Mouse (Mus musculus): Measurements from ENCODE around the gene Drd4. TPM values are rescaled to one million over a fixed set of nuclear protein-coding genes. Genes with fewer than 3 reads are reported as not detected.

Drd4 gene
- polyA plus RNA-seq, 1 experiment from 2014 or later = 0.93 TPM

GRCm38 (mm10) chr7:141343230-141343629, 51.4 kb downstream of the Drd4 start:
- Histone ChIP-seq H3K27me3 (ENCODE audit: low read depth, poor library complexity, severe bottlenecking) (peaks cover 24% of the 10 kb centered on the region), H3K36me3 (no peaks in the 10 kb centered on the region), H3K4me1 (peaks cover 20% of the 10 kb centered on the region), H3K27ac (no peak overlapping the region), H3K9me3 (replicated peaks) (no peaks in the 10 kb centered on the region), H3K4me3 (no peak overlapping the region)
- DNase-seq (ENCODE audit: low spot score) = no peak
- WGBS = 77% methylated on average over 2 of the region's 2 CpGs

- no peak for DNase-seq (ENCODE audit: low spot score)
- Histone ChIP-seq H3K9me3 (replicated peaks) (no peaks in the 10 kb centered on the region), H3K27me3 (ENCODE audit: low read depth, poor library complexity, severe bottlenecking) (peaks cover 19% of the 10 kb centered on the region), H3K4me3 (no peak overlapping the region), H3K4me1 (peaks cover 16% of the 10 kb centered on the region), H3K36me3 (no peaks in the 10 kb centered on the region), H3K27ac (no peak overlapping the region)
- WGBS = 75% methylated on average over 7 of the region's 7 CpGs
These were observed 51.9 kb downstream of the Drd4 start for GRCm38 (mm10) chr7:141343696-141344095.

GRCm38 (mm10) chr7:141344787-141345186, 53.0 kb downstream of the Drd4 start:
- Histone ChIP-seq H3K27ac (no peak overlapping the region), H3K4me1 (peaks cover 5% of the 10 kb centered on the region; the same call in 1 of the 2 replicates), H3K36me3 (no peaks in the 10 kb centered on the region), H3K27me3 (ENCODE audit: low read depth, poor library complexity, severe bottlenecking) (peaks cover 9% of the 10 kb centered on the region; the same call in 1 of the 2 replicates), H3K9me3 (replicated peaks) (no peaks in the 10 kb centered on the region), H3K4me3 (no peak overlapping the region)
- DNase-seq (ENCODE audit: low spot score) = no peak
- WGBS = 88% methylated on average over 5 of the region's 5 CpGs

Other genes with a start within 250 kb of the Drd4 start
- gene B4galnt4, start 230.9 kb upstream of the Drd4 start, polyA plus RNA-seq (2016; fragmentation: Nextera tagmentation; extraction: Ambion mirVana) = 26.2 and 30.7 TPM in 2 replicates
- 6.0 and 8.2 TPM in 2 replicates for gene Pkp3, start 213.8 kb upstream of the Drd4 start, polyA plus RNA-seq (2016; fragmentation: Nextera tagmentation; extraction: Ambion mirVana)
- gene Sigirr, start 191.4 kb upstream of the Drd4 start, polyA plus RNA-seq (2016; fragmentation: Nextera tagmentation; extraction: Ambion mirVana) = 2.3 TPM in 2 replicates
- gene Ano9, start 174.2 kb upstream of the Drd4 start, polyA plus RNA-seq (2016; fragmentation: Nextera tagmentation; extraction: Ambion mirVana) = 0.64 and 0.67 TPM in 2 replicates
- 85.6 and 95.2 TPM in 2 replicates for gene Ptdss2, start 169.6 kb upstream of the Drd4 start, polyA plus RNA-seq (2016; fragmentation: Nextera tagmentation; extraction: Ambion mirVana)
- gene Rnh1, start 119.1 kb upstream of the Drd4 start, polyA plus RNA-seq (2016; fragmentation: Nextera tagmentation; extraction: Ambion mirVana) = 67.7 and 85.0 TPM in 2 replicates
- 101 and 104 TPM in 2 replicates for gene Hras, start 98.0 kb upstream of the Drd4 start, polyA plus RNA-seq (2016; fragmentation: Nextera tagmentation; extraction: Ambion mirVana)
- 14.0 and 21.8 TPM in 2 replicates for gene Lrrc56, start 97.8 kb upstream of the Drd4 start, polyA plus RNA-seq (2016; fragmentation: Nextera tagmentation; extraction: Ambion mirVana)
- 3.5 and 4.5 TPM in 2 replicates for gene Lmntd2, start 77.9 kb upstream of the Drd4 start, polyA plus RNA-seq (2016; fragmentation: Nextera tagmentation; extraction: Ambion mirVana)
- gene Rassf7, start 76.1 kb upstream of the Drd4 start, polyA plus RNA-seq (2016; fragmentation: Nextera tagmentation; extraction: Ambion mirVana) = 44.7 and 53.5 TPM in 2 replicates
- gene Phrf1, start 63.2 kb upstream of the Drd4 start, polyA plus RNA-seq (2016; fragmentation: Nextera tagmentation; extraction: Ambion mirVana) = 121 and 131 TPM in 2 replicates
- 0.50 and 0.73 TPM in 2 replicates for gene Irf7, start 25.5 kb upstream of the Drd4 start, polyA plus RNA-seq (2016; fragmentation: Nextera tagmentation; extraction: Ambion mirVana)
- 0.19 TPM in 1 of 2 replicates, not detected in the other for gene Cdhr5, start 15.2 kb upstream of the Drd4 start, polyA plus RNA-seq (2016; fragmentation: Nextera tagmentation; extraction: Ambion mirVana)
- gene Sct, start 12.9 kb upstream of the Drd4 start, polyA plus RNA-seq (2016; fragmentation: Nextera tagmentation; extraction: Ambion mirVana) = 9.7 and 11.3 TPM in 2 replicates
- gene Deaf1, start 35.7 kb downstream of the Drd4 start, polyA plus RNA-seq (2016; fragmentation: Nextera tagmentation; extraction: Ambion mirVana) = 44.1 and 59.5 TPM in 2 replicates
- 42.9 and 46.1 TPM in 2 replicates for gene Tmem80, start 35.7 kb downstream of the Drd4 start, polyA plus RNA-seq (2016; fragmentation: Nextera tagmentation; extraction: Ambion mirVana)
- 3.4 and 5.0 TPM in 2 replicates for gene Eps8l2, start 46.9 kb downstream of the Drd4 start, polyA plus RNA-seq (2016; fragmentation: Nextera tagmentation; extraction: Ambion mirVana)
- gene Taldo1, start 100.2 kb downstream of the Drd4 start, polyA plus RNA-seq (2016; fragmentation: Nextera tagmentation; extraction: Ambion mirVana) = 258 and 272 TPM in 2 replicates
- gene Gatd1, start 122.1 kb downstream of the Drd4 start, polyA plus RNA-seq (2016; fragmentation: Nextera tagmentation; extraction: Ambion mirVana) = 44.5 and 56.4 TPM in 2 replicates
- gene Cend1, start 137.5 kb downstream of the Drd4 start, polyA plus RNA-seq (2016; fragmentation: Nextera tagmentation; extraction: Ambion mirVana) = 6.0 and 8.8 TPM in 2 replicates
- gene Slc25a22, start 145.9 kb downstream of the Drd4 start, polyA plus RNA-seq (2016; fragmentation: Nextera tagmentation; extraction: Ambion mirVana) = 43.6 and 48.3 TPM in 2 replicates
- gene Pidd1, start 152.0 kb downstream of the Drd4 start, polyA plus RNA-seq (2016; fragmentation: Nextera tagmentation; extraction: Ambion mirVana) = 26.8 and 30.0 TPM in 2 replicates
- gene Rplp2, start 155.4 kb downstream of the Drd4 start, polyA plus RNA-seq (2016; fragmentation: Nextera tagmentation; extraction: Ambion mirVana) = 1,138 and 1,369 TPM in 2 replicates
- 11.6 and 12.4 TPM in 2 replicates for gene Pnpla2, start 163.2 kb downstream of the Drd4 start, polyA plus RNA-seq (2016; fragmentation: Nextera tagmentation; extraction: Ambion mirVana)
- 7.0 and 7.8 TPM in 2 replicates for gene Cracr2b, start 169.1 kb downstream of the Drd4 start, polyA plus RNA-seq (2016; fragmentation: Nextera tagmentation; extraction: Ambion mirVana)
- gene Cd151, start 175.4 kb downstream of the Drd4 start, polyA plus RNA-seq (2016; fragmentation: Nextera tagmentation; extraction: Ambion mirVana) = 14.0 and 15.8 TPM in 2 replicates
- 77.2 and 86.8 TPM in 2 replicates for gene Polr2l, start 183.1 kb downstream of the Drd4 start, polyA plus RNA-seq (2016; fragmentation: Nextera tagmentation; extraction: Ambion mirVana)
- 25.0 and 36.9 TPM in 2 replicates for gene Tspan4, start 183.2 kb downstream of the Drd4 start, polyA plus RNA-seq (2016; fragmentation: Nextera tagmentation; extraction: Ambion mirVana)
- gene Chid1, start 247.9 kb downstream of the Drd4 start, polyA plus RNA-seq (2016; fragmentation: Nextera tagmentation; extraction: Ambion mirVana) = 26.7 and 27.3 TPM in 2 replicates

Measured in limb, embryonic 10.5 days (tissue).